Mouse (Mus musculus) c-Kit-positive CD71-negative TER-119-negative erythroid progenitor cells, embryonic 14.5 days (primary cell): Measurements from ENCODE around the gene Kif17.

ENCODE experiments used
- DNase-seq: peaks from one replicate; pipeline ENCODE4 v3.0.0-alpha.2; 2013; ENCODE audit warnings: low read depth

Gene Kif17

GRCm38 (mm10) chr4:138341393-138341792 lies 91.2 kb downstream of the Kif17 start:
- no peak for DNase-seq

GRCm38 (mm10) chr4:138342048-138342447 lies 91.8 kb downstream of the Kif17 start:
- no peak for DNase-seq

- no peak for DNase-seq
These were observed 92.5 kb downstream of the Kif17 start for GRCm38 (mm10) chr4:138342778-138343177.

- no peak for DNase-seq
These were observed 93.2 kb downstream of the Kif17 start for GRCm38 (mm10) chr4:138343341-138343837.

- DNase-seq: no peak
These were observed 94.8 kb downstream of the Kif17 start for GRCm38 (mm10) chr4:138344891-138345545.

- DNase-seq: no peak
These were observed 97.0 kb downstream of the Kif17 start for GRCm38 (mm10) chr4:138347280-138347679.

- no peak for DNase-seq
These were observed 98.5 kb downstream of the Kif17 start for GRCm38 (mm10) chr4:138348716-138349115.
